Mouse (Mus musculus) adipocyte (in vitro differentiated cells): ENCODE results near the gene Ibtk.
"Not testable (repeated sequence)": the region's sequence is repeated elsewhere in the genome, so short reads cannot be mapped to it uniquely, and the experiment has no call there.

Experiments
- DNase-seq: peaks from one replicate; pipeline ENCODE4 v3.0.0-alpha.2; 2016; ENCODE audit warnings: low spot score

The Ibtk gene

DNA sequence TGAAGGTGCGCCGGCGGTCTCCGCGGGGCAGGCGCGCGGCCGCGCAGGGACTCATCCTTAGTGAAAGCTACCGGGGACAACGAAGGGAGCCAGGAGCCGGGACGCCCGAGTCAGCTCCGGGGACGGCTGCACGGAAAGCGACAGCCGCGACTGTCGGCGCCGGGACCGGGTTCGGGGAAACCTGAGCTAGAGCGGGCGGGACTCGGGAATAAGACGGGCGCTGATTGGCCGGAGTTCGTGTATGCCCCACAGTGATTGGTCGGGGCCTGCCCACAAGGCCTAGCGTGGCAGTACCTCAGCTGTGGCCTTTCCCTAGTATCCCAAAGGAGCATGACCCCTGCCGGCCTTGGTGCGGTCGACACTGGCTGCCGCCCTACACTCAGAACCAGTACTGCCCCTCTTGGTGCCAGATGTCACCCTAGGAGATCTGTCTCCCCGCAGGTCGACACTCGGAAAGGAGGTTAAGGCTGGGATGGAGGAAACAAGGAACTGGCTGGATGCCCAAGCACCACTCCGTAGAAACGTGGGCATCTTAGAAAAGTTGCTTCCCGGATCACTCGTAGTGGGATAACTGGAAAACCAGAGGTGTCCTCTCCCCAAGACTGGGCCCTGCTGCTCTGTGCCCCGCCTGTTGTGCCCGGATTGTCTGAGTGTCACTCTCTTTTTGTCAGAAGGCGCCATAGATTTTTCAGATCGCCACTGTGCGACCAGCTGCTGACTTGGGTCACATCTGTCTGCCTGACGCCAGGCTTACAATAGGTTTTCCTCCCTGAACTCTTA is at the start of gene Ibtk:
Gene Ibtk (minus strand): TSS at position 193 of the 780 bp plus-strand sequence.
- DNase-seq: peak; percentile 96

GRCm38 (mm10) chr9:85791521-85791920 is 42.4 kb upstream of the Ibtk start:
- DNase-seq: not testable (repeated sequence)

GRCm38 (mm10) chr9:85780249-85780648 is 31.1 kb upstream of the Ibtk start:
- no peak for DNase-seq

- DNase-seq: peak; percentile 66
Measured at GRCm38 (mm10) chr9:85779458-85779857, 30.3 kb upstream of the Ibtk start.

GRCm38 (mm10) chr9:85777544-85777943 is 28.4 kb upstream of the Ibtk start:
- no peak for DNase-seq

DNA sequence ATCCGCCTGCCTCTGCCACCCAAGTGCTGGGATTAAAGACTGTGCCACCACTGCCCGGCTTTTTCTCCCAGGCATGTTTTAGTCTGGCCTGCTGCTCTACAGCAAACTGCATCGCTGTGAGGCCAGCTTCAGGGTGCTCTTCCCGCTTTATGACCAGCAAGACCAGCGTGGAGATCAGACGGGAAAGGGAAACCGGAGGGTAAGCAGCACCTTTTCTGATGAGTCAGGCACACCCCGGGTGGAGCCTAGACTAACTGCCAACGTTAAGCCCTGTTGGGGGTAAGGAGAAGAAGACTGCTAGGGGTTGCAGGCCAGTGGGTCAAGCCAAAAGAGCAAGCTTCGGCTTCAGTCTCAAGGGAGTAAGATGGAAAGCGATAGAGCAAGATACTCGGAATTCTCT is 23.1 kb upstream of the Ibtk start:
- no peak for DNase-seq

DNA sequence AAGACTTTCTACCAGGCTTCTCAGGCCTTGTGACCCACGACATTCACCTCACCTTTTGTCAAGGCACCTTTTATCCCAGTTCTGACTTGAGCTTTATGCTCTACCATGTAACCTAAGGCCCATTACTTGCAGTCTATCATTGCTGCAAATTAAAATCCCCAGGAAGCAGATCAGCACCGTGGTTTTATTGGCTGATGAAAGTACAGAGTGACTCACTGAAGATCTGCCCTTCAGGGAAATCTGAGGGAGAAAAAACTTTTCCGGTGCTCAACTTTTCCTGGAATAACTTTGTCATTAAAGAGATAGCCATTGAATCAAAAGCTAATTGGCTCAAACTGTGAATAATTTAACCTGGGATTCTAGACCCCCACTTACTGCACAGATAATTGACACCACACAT is 22.3 kb upstream of the Ibtk start:
- DNase-seq: no peak

GRCm38 (mm10) chr9:85770369-85770768 is 21.2 kb upstream of the Ibtk start:
- no peak for DNase-seq

DNA sequence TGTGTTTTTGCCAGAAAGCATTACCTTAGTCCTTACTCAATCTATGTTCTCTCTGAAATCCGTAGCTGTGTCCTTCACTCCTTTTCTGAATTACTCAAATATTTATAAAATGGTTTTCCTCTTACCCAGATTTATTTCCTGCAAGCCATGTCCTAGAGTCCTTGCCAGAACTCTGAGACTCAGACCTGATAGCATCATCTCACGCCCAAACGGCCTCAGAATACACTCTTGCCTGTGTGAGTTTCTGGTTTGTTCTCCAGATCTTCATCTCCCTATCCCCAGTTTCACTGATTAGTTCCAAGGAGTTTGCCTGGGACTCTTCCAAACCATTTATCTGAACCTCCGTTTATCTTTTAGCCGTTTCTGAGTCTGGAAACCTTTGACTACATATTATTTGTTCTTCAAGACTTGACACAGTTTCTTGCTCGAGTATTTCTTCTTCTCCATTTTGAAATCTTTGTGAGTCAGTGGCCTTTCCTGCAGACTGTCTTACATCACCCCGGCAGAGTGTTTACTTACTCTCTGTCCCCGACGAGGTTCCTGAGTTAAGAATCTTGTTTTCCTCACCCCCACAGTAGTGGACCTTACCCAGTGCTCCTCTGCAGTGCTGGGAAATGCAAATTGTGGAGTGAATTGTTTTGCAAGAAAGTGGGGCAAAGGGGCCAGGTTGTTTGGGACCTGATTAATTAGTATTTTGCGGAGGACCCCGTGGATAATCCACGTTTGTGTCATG is 20.1 kb upstream of the Ibtk start:
- DNase-seq: peak; percentile 88

GRCm38 (mm10) chr9:85767255-85767654 is 18.1 kb upstream of the Ibtk start:
- peak; percentile 35 for DNase-seq

GRCm38 (mm10) chr9:85762476-85762875 is 13.3 kb upstream of the Ibtk start:
- DNase-seq: no peak

GRCm38 (mm10) chr9:85750797-85751196 is 1.7 kb upstream of the Ibtk start:
- DNase-seq: no peak

DNA sequence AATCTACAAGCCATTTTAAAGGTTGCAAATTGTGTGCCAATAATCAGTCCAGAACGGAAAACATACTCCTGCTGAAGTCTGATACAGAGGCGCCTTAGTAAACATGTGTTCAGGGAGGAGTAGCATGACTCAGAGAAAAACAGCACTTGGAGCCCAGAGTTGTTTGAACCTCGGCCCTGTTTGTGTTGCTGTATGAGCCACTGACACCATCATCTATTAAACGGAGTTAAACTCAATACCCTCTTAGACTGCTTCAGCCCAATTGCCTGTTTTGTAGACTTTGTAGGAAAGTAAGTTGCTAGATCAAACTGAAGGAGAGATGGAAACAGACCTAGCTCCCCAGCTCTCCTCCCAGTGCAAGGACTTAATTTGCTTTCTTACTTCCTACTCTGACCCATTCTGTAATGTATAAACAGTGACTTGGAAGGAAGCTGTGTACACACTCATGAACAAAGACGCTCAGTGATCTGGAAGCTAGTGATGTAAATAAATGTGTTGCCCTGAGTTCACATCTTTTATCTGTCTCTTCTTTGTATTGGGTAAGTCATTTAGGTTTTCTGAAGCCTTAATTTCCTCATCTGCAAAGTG is 882 bp upstream of the Ibtk start:
- peak; percentile 82 for DNase-seq

- peak; percentile 88 for DNase-seq
Measured at GRCm38 (mm10) chr9:85748204-85749141, 661 bp downstream of the Ibtk start.

- DNase-seq: no peak
Measured at GRCm38 (mm10) chr9:85745566-85745965, 3.6 kb downstream of the Ibtk start.

GRCm38 (mm10) chr9:85743358-85743757 is 5.8 kb downstream of the Ibtk start:
- DNase-seq: no peak

DNA sequence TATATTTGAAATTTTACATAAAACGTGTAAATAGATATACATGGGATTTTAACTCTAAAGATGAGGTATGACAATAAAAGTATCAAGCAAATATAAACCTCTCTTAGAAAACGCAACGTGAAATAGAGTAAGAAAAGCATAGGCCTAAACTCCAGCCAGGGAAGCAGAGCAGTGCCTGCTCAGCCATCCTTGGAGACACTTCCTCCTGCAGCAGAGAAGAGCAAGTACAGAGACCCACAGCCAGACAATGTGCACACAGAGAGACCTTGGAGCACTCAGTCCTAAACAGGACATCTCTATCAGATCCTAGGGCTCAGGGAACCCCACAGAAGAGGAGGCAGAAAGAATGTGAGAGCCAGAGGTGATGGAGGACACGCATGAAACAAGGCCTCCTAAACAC is 7.0 kb downstream of the Ibtk start:
- DNase-seq: no peak

GRCm38 (mm10) chr9:85739279-85739678 is 9.9 kb downstream of the Ibtk start:
- DNase-seq: no peak

DNA sequence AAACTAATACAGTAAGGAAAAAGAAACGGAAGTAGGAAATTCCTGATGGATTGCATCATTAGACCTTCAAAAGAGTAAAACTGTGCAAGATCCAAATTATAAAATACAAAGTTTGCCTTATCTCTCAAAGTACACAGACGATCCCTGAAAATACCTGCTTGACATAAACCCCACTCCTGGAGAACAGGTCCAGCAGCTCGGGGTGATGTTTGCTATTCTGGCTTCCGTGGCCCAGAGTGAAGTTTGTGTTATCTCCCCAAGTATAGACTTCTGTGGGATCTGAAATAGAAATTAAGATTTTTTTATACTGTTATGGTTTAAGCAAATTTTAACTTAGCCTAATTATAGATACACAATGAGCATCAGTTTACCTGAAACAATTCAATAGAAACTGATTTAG is 14.3 kb downstream of the Ibtk start:
- DNase-seq: no peak

GRCm38 (mm10) chr9:85724078-85724477 is 25.1 kb downstream of the Ibtk start:
- no peak for DNase-seq

DNA sequence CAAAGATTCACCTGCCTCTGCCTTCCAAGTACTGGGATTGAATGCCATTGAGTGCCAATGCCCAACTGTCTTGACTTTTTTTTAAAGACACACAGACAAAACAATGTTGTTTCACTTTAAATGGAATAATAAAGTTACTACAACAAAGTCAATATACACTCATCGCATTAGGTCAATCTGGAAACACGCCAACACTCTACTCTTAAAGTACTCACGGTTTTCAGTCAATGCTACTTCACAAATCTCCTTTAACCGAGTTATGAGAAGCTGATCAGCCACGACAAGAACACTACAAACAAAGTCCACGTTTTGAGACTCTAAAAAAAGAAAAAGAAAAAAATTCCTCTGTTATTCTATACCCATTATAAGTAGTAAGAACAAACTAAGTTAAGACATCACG is 31.8 kb downstream of the Ibtk start:
- no peak for DNase-seq

- no peak for DNase-seq
Measured at GRCm38 (mm10) chr9:85707302-85707701, 41.8 kb downstream of the Ibtk start.
